Mouse (Mus musculus) limb, embryonic 12.5 days (tissue): ENCODE measurements at regions not wholly inside any gene's neighbourhood (a gene's known extent, or its start where the extent isn't known, plus 50 kb on each side); places are given as distances from the start of the nearest gene placed in this dataset.

Source experiments
- ATAC-seq: fragments of 200-750 bp; cut with Nextera tagmentation; 2 replicates; pipeline ENCODE4 v1.8.0; 2017; ENCODE audit warnings: low read depth, moderate TSS enrichment; ENCODE audit not compliant: insufficient number of reproducible peaks, insufficient read depth, low FRiP score, low TSS enrichment
- H3K27ac ChIP-seq: fragments of 300-500 bp; sonication (generic); 2 replicates; pipeline ENCODE4 v1.5.1; 2016; ENCODE audit warnings: mild to moderate bottlenecking, moderate library complexity
- H3K27me3 ChIP-seq: fragments of 300-500 bp; sonication (generic); 2 replicates; pipeline ENCODE4 v1.6.1; 2016; ENCODE audit warnings: mild to moderate bottlenecking, moderate library complexity
- H3K36me3 ChIP-seq: fragments of 300-500 bp; sonication (generic); 2 replicates; pipeline ENCODE4 v1.6.1; 2016; ENCODE audit warnings: mild to moderate bottlenecking, moderate library complexity
- H3K4me1 ChIP-seq: fragments of 300-500 bp; sonication (generic); replicated peaks from 2 replicates; pipeline ENCODE4 v1.6.1; 2016
- H3K4me2 ChIP-seq: fragments of 300-500 bp; sonication (generic); 2 replicates; pipeline ENCODE4 v1.6.1; 2016; ENCODE audit warnings: mild to moderate bottlenecking, moderate library complexity
- H3K4me3 ChIP-seq: fragments of 300-500 bp; sonication (generic); replicated peaks from 2 replicates; pipeline ENCODE4 v1.5.1; 2016; ENCODE audit warnings: mild to moderate bottlenecking
- H3K9ac ChIP-seq: fragments of 300-500 bp; sonication (generic); replicated peaks from 2 replicates; pipeline ENCODE4 v1.6.1; 2016; ENCODE audit warnings: mild to moderate bottlenecking, moderate library complexity
- H3K9me3 ChIP-seq: fragments of 300-500 bp; sonication (generic); 2 replicates; pipeline ENCODE4 v1.6.1; 2016; ENCODE audit warnings: mild to moderate bottlenecking, moderate library complexity
- WGBS: fragments of 180-500 bp; shearing (Covaris S2); methylation state at CpG from one replicate; pipeline ENCODE4 v1.1.7; 2016; 5-methylcytosine and 5-hydroxymethylcytosine counted together

- H3K27me3 ChIP-seq: peaks cover 12% of the 10 kb centered on the region
- no peak overlapping the region for H3K27ac ChIP-seq
- no peak overlapping the region for H3K9ac ChIP-seq
These were observed 54.5 kb upstream of the Rxra start for GRCm38 (mm10) chr2:27621741-27622140.

DNA sequence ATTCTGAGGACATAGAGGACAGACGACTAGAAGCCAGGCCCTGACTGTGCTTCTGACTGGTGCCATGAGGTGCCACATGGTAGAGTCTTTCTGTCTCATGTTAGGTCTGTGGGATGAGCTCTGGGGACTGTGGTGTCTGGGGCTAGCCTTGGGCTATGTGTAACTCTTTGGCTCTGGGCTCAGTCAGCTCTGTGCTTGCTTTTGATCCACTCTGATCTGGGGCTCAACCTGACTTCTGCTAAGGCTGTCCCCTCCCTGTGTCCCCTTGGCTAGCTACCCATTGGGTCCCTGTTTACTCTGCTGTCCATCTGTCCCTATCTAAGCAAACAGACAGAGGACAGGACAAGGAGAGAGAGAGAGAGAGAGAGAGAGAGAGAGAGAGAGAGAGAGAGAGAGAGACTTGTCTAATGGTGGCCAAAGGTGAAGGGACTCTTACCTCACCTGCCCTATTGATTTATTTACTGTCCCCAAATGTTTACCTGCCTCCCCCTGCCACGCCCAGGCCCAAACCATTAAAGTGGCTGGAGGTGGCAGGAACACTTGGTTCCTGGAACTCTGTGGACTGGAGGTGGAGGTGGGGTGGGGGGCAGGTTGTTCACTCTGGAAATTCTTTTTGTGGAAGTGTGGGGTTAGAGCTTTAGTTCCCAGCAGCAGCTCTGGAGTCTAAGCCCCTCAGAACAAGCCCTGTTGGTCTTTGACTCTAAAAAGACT, 51.4 kb upstream of the Rxra start:
- H3K4me3 ChIP-seq: no peak overlapping the region
- H3K27ac ChIP-seq: no peak overlapping the region
- H3K36me3 ChIP-seq: no peaks in the 10 kb centered on the region
- H3K9me3 ChIP-seq: no peaks in the 10 kb centered on the region
- no peak for ATAC-seq
- no peak overlapping the region for H3K9ac ChIP-seq
- WGBS: 72% methylated on average over 2 of the region's 2 CpGs
- H3K4me1 ChIP-seq: peaks cover 8% of the 10 kb centered on the region; the same call in 1 of the 2 replicates
- H3K4me2 ChIP-seq: no peak overlapping the region
- H3K27me3 ChIP-seq: peaks cover 12% of the 10 kb centered on the region

More at GRCm38 (mm10) chr2:27621741-27622140, 54.5 kb upstream of the Rxra start:
- Histone ChIP-seq H3K4me3 (no peak overlapping the region), H3K4me1 (peaks cover 8% of the 10 kb centered on the region; the same call in 1 of the 2 replicates), H3K36me3 (no peaks in the 10 kb centered on the region), H3K9me3 (no peaks in the 10 kb centered on the region), H3K4me2 (no peak overlapping the region)
- no peak for ATAC-seq
- 69% methylated on average over 3 of the region's 3 CpGs for WGBS
